Mouse (Mus musculus): Measurements from ENCODE around the gene Tubb5.

DNA sequence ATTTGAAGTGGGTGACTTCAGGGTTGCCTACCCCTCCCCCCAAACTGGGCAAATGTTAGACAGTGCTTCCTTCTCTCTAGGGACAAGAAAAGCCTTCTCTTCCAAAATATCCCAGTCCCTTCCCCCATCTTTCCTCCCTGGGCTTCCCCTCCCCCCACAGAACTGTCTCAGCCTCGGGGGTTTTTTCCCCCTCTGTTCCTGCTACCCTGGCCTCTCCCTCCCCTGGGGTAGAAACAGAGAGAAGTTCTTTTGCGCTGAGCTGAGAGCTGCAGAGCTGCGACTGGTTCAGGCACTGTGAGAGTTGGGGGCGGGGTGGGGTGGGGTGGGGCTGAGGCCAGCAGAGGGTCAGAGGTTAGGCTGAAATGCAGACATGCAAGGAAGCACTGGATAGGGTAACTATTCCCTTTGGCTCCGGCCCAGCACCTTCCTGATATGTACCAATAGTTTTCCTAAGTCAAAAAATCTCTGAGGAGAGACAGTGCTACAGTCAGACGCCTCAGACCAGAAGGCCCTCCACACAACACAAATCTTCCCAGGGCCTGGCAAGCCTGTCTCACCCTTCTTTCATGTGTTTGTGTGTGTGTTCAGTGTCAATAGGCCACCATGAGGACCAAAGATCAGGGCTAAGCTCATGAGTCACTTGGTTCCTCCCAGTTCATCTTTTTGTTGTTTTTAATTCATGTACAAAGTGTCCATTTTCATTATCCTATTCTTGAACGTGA, 31.4 kb upstream of the Tubb5 start:
- no peak for TF ChIP-seq CTCF (IDR thresholded peaks at IDR 0.05; ENCODE audit: borderline replicate concordance, insufficient read depth, low read depth, low read length)
- TF ChIP-seq POLR2A (IDR thresholded peaks at IDR 0.05; ENCODE audit: borderline replicate concordance, insufficient read depth, low read length), result no peak
